Mouse (Mus musculus) hindbrain, embryonic 13.5 days (tissue): ENCODE data around the gene Lsamp. TPM values are rescaled to one million over a fixed set of nuclear protein-coding genes. Genes with fewer than 3 reads are reported as not detected.

Experiments
- ATAC-seq: fragments of 200-750 bp; cut with Nextera tagmentation; 2 replicates; pipeline ENCODE4 v1.8.0; 2017; ENCODE audit warnings: moderate TSS enrichment; ENCODE audit not compliant: low FRiP score
- H3K27ac ChIP-seq: fragments of 300-500 bp; sonication (generic); 2 replicates; pipeline ENCODE4 v1.5.1; 2015; ENCODE audit warnings: inconsistent platforms, mild to moderate bottlenecking, moderate library complexity
- H3K27me3 ChIP-seq: fragments of 300-500 bp; sonication (generic); 2 replicates; pipeline ENCODE4 v1.6.1; 2015; ENCODE audit warnings: mild to moderate bottlenecking, inconsistent platforms
- H3K36me3 ChIP-seq: fragments of 300-500 bp; sonication (generic); 2 replicates; pipeline ENCODE4 v1.6.1; 2015; ENCODE audit warnings: mild to moderate bottlenecking, inconsistent platforms
- H3K4me1 ChIP-seq: fragments of 300-500 bp; sonication (generic); replicated peaks from 2 replicates; pipeline ENCODE4 v1.6.1; 2015; ENCODE audit warnings: inconsistent platforms
- H3K4me2 ChIP-seq: fragments of 300-500 bp; sonication (generic); 2 replicates; pipeline ENCODE4 v1.6.1; 2015; ENCODE audit warnings: inconsistent platforms, mild to moderate bottlenecking, moderate library complexity
- H3K4me3 ChIP-seq: fragments of 300-500 bp; sonication (generic); 2 replicates; pipeline ENCODE4 v1.5.1; 2015; ENCODE audit warnings: mild to moderate bottlenecking, inconsistent platforms
- H3K9ac ChIP-seq: fragments of 300-500 bp; sonication (generic); 2 replicates; pipeline ENCODE4 v1.6.1; 2015; ENCODE audit warnings: mild to moderate bottlenecking, inconsistent platforms
- H3K9me3 ChIP-seq: fragments of 300-500 bp; sonication (generic); 2 replicates; pipeline ENCODE4 v1.6.1; 2016; ENCODE audit warnings: inconsistent platforms
- WGBS: fragments of 180-500 bp; shearing (Covaris S2); methylation state at CpG from one replicate; pipeline ENCODE4 v1.1.7; 2015; 5-methylcytosine and 5-hydroxymethylcytosine counted together
- polyA plus RNA-seq: library from polyadenylated mRNA; unstranded; fragments of >200 nt; fragmentation: Nextera tagmentation; extraction: Ambion mirVana; gene quantifications from 2 replicates; pipeline ENCODE4 v1.2.1, GENCODE M21; 2015

Lsamp gene
- polyA plus RNA-seq, 1 experiment from 2014 or later: 59.0 TPM

- H3K4me1 ChIP-seq: no peaks in the 10 kb centered on the region
- no peak overlapping the region for H3K4me2 ChIP-seq
- no peak overlapping the region for H3K27ac ChIP-seq
- H3K9me3 ChIP-seq: no peaks in the 10 kb centered on the region
- H3K9ac ChIP-seq: no peak overlapping the region
- no peak for ATAC-seq
- H3K27me3 ChIP-seq: no peaks in the 10 kb centered on the region
- no peaks in the 10 kb centered on the region for H3K36me3 ChIP-seq
- no peak overlapping the region for H3K4me3 ChIP-seq
Measured at GRCm38 (mm10) chr16:41235829-41236228, 1251.7 kb downstream of the Lsamp start.

GRCm38 (mm10) chr16:41242841-41243240, 1258.7 kb downstream of the Lsamp start:
- no peak for ATAC-seq
- WGBS: 79% methylated on average over 4 of the region's 4 CpGs
- Histone ChIP-seq H3K27me3 (no peaks in the 10 kb centered on the region), H3K4me3 (no peak overlapping the region), H3K27ac (no peak overlapping the region), H3K4me2 (no peak overlapping the region), H3K9ac (no peak overlapping the region), H3K4me1 (no peaks in the 10 kb centered on the region), H3K9me3 (no peaks in the 10 kb centered on the region), H3K36me3 (no peaks in the 10 kb centered on the region)

GRCm38 (mm10) chr16:41244711-41245110, 1260.5 kb downstream of the Lsamp start:
- Histone ChIP-seq H3K27ac (no peak overlapping the region), H3K27me3 (no peaks in the 10 kb centered on the region), H3K9me3 (no peaks in the 10 kb centered on the region), H3K4me2 (no peak overlapping the region), H3K36me3 (no peaks in the 10 kb centered on the region), H3K4me1 (no peaks in the 10 kb centered on the region), H3K4me3 (no peak overlapping the region), H3K9ac (no peak overlapping the region)
- WGBS: 13% methylated on average over 2 of the region's 2 CpGs
- peak; percentile 69; the same call in 1 of the 2 replicates for ATAC-seq

GRCm38 (mm10) chr16:41258145-41259035, 1274.2 kb downstream of the Lsamp start:
- no peaks in the 10 kb centered on the region for H3K4me1 ChIP-seq
- H3K4me3 ChIP-seq: no peak overlapping the region
- H3K27ac ChIP-seq: 0 out of 2 replicates have a peak overlapping the region, but pooled peaks have one; percentile 64
- no peaks in the 10 kb centered on the region for H3K27me3 ChIP-seq
- H3K9ac ChIP-seq: no peak overlapping the region
- WGBS: 53% methylated on average over 12 of the region's 12 CpGs
- no peaks in the 10 kb centered on the region for H3K9me3 ChIP-seq
- H3K4me2 ChIP-seq: no peak overlapping the region
- no peaks in the 10 kb centered on the region for H3K36me3 ChIP-seq
- ATAC-seq: peak; percentile 80; the same call in 1 of the 2 replicates

GRCm38 (mm10) chr16:41275999-41276671, 1292.0 kb downstream of the Lsamp start:
- Histone ChIP-seq H3K9me3 (no peaks in the 10 kb centered on the region), H3K4me1 (no peaks in the 10 kb centered on the region), H3K27ac (no peak overlapping the region), H3K4me3 (no peak overlapping the region), H3K4me2 (no peak overlapping the region), H3K27me3 (no peaks in the 10 kb centered on the region), H3K36me3 (no peaks in the 10 kb centered on the region), H3K9ac (no peak overlapping the region)
- ATAC-seq: no peak
- 68% methylated on average over 2 of the region's 2 CpGs for WGBS

- Histone ChIP-seq H3K27me3 (no peaks in the 10 kb centered on the region), H3K9ac (no peak overlapping the region), H3K36me3 (no peaks in the 10 kb centered on the region), H3K27ac (no peak overlapping the region), H3K4me2 (no peak overlapping the region), H3K4me1 (no peaks in the 10 kb centered on the region), H3K4me3 (no peak overlapping the region), H3K9me3 (no peaks in the 10 kb centered on the region)
- WGBS: 84% methylated on average over 3 of the region's 3 CpGs
- ATAC-seq: no peak
Measured at GRCm38 (mm10) chr16:41317992-41318391, 1333.8 kb downstream of the Lsamp start.

GRCm38 (mm10) chr16:41343431-41343830, 1359.3 kb downstream of the Lsamp start:
- H3K27ac ChIP-seq: no peak overlapping the region
- no peaks in the 10 kb centered on the region for H3K9me3 ChIP-seq
- WGBS: 78% methylated on average over 1 of the region's 1 CpGs
- H3K9ac ChIP-seq: no peak overlapping the region
- no peaks in the 10 kb centered on the region for H3K36me3 ChIP-seq
- ATAC-seq: no peak
- no peak overlapping the region for H3K4me3 ChIP-seq
- no peaks in the 10 kb centered on the region for H3K4me1 ChIP-seq
- no peaks in the 10 kb centered on the region for H3K27me3 ChIP-seq
- H3K4me2 ChIP-seq: no peak overlapping the region

- ATAC-seq: peak; percentile 63; the same call in 1 of the 2 replicates
- Histone ChIP-seq H3K9ac (no peak overlapping the region), H3K4me2 (no peak overlapping the region), H3K27ac (no peak overlapping the region), H3K9me3 (no peaks in the 10 kb centered on the region), H3K36me3 (no peaks in the 10 kb centered on the region), H3K4me1 (peaks cover 2% of the 10 kb centered on the region; the same call in 1 of the 2 replicates), H3K27me3 (no peaks in the 10 kb centered on the region), H3K4me3 (no peak overlapping the region)
- 80% methylated on average over 2 of the region's 2 CpGs for WGBS
Measured at GRCm38 (mm10) chr16:41365138-41365537, 1381.0 kb downstream of the Lsamp start.

GRCm38 (mm10) chr16:41383702-41384101, 1399.5 kb downstream of the Lsamp start:
- Histone ChIP-seq H3K4me1 (no peaks in the 10 kb centered on the region), H3K9ac (no peak overlapping the region), H3K27me3 (no peaks in the 10 kb centered on the region), H3K9me3 (no peaks in the 10 kb centered on the region), H3K4me2 (no peak overlapping the region), H3K36me3 (no peaks in the 10 kb centered on the region), H3K27ac (no peak overlapping the region), H3K4me3 (no peak overlapping the region)
- no peak for ATAC-seq
- 80% methylated on average over 3 of the region's 3 CpGs for WGBS

GRCm38 (mm10) chr16:41384288-41384687, 1400.1 kb downstream of the Lsamp start:
- ATAC-seq: no peak
- Histone ChIP-seq H3K4me3 (no peak overlapping the region), H3K9me3 (no peaks in the 10 kb centered on the region), H3K4me2 (no peak overlapping the region), H3K4me1 (no peaks in the 10 kb centered on the region), H3K9ac (no peak overlapping the region), H3K27me3 (no peaks in the 10 kb centered on the region), H3K27ac (no peak overlapping the region), H3K36me3 (no peaks in the 10 kb centered on the region)
- 87% methylated on average over 1 of the region's 1 CpGs for WGBS

- Histone ChIP-seq H3K9ac (no peak overlapping the region), H3K36me3 (no peaks in the 10 kb centered on the region), H3K4me2 (no peak overlapping the region), H3K9me3 (no peaks in the 10 kb centered on the region), H3K27ac (no peak overlapping the region), H3K4me1 (no peaks in the 10 kb centered on the region), H3K4me3 (no peak overlapping the region), H3K27me3 (no peaks in the 10 kb centered on the region)
- 52% methylated on average over 7 of the region's 7 CpGs for WGBS
- no peak for ATAC-seq
Measured at GRCm38 (mm10) chr16:41408850-41409249, 1424.7 kb downstream of the Lsamp start.

GRCm38 (mm10) chr16:41410671-41411070, 1426.5 kb downstream of the Lsamp start:
- Histone ChIP-seq H3K27me3 (no peaks in the 10 kb centered on the region), H3K36me3 (no peaks in the 10 kb centered on the region), H3K27ac (no peak overlapping the region), H3K9ac (no peak overlapping the region), H3K4me2 (no peak overlapping the region), H3K4me1 (no peaks in the 10 kb centered on the region), H3K9me3 (no peaks in the 10 kb centered on the region), H3K4me3 (no peak overlapping the region)
- ATAC-seq: no peak
- 66% methylated on average over 3 of the region's 3 CpGs for WGBS
